Mouse (Mus musculus) gonadal fat pad, adult 2 months (tissue): ENCODE measurements around the gene Cox7a1. TPM values are rescaled to one million over a fixed set of nuclear protein-coding genes. Genes with fewer than 3 reads are reported as not detected.
"Not testable (repeated sequence)": the region's sequence is repeated elsewhere in the genome, so short reads cannot be mapped to it uniquely, and the experiment has no call there.

ENCODE experiments used
- DNase-seq: peaks from one replicate; pipeline ENCODE4 v3.0.0-alpha.2; 2012; ENCODE audit warnings: low read depth
- polyA plus RNA-seq: library from polyadenylated mRNA; depleted of rRNA; stranded (reverse); fragments of >200 nt; gene quantifications from 2 replicates; pipeline ENCODE4 v1.2.3, GENCODE M21; 2012

Cox7a1 gene
- polyA plus RNA-seq, 1 experiment, result 16.8 TPM

DNA sequence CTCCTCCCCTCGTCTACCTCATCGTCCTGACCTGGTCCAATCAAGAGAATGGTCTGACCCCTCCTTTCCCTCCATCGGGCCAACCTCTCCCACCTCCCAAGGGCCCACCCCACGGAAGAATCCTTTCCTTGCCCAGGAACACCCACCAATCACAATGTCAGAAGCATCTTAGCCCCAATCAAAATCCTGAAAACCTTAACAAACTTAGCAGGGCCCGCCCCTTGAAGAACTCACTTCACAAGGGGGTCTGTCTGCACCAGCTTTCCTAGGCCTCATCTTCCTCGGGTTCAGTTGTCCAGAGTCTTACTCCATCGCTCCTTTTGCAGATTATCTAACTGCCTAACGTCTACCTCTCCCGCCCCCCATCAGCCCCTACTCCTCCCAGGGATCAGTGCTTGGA lies 9.1 kb downstream of the Cox7a1 start:
- DNase-seq, result no peak

DNA sequence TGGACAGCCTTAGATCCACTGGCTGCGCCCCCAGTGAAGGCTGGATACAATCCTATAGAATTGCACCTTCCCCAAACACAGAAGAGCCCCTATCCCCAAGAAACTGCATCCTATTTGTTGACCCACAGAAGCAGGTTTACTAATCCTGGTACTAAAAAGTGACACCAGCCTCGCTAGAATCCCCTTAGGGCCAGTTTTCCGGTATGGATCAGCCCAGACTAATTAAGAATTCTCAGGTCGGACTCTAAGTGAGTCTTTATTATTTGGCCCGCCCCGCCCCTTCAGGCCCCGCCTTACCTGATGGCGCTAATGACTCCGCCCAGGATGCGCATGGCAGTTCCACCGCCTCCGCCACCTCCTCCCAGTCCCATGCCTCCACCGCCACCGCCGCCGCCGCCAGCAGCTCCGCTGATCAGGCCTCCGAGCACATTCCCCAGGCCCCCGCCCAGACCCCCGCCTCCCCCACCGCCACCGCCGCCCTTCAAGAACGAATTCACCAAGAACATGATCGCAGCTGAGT lies 9.7 kb downstream of the Cox7a1 start:
- no peak for DNase-seq

DNA sequence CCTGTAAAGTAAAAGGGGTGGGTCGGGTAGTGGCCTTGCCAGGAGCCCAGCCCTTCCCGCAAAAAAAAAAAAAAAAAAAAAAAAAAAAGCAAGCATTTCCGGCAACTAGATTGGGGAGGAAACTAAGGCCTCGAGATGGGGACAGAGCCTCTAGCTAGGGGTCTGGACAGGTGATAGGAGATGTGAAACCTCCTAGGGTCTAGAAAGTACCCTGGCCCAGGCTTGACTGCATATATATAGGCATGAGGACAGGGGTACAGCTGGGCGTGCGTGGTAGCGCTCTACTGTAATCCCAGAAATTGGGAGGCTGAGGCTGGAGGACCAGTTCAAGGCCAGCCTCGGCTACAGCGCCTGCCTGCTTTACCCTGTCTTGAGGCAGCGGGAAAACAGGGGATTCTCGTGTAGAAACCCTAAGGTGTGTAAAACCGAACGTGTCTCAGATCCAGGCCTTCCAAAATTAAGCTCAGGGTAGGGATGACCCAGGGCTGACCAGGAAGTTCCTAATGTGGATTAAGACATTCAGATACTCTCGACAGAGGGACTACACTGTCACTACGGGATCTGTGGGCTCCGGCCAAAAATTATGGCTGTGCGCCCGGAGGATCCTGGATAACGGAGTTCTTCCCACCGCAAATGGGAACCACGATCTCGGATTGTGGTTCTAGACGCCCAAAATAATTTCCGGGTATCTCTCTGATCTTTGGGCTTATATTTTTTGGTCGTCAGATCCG lies 10.3 kb downstream of the Cox7a1 start:
- no peak for DNase-seq

DNA sequence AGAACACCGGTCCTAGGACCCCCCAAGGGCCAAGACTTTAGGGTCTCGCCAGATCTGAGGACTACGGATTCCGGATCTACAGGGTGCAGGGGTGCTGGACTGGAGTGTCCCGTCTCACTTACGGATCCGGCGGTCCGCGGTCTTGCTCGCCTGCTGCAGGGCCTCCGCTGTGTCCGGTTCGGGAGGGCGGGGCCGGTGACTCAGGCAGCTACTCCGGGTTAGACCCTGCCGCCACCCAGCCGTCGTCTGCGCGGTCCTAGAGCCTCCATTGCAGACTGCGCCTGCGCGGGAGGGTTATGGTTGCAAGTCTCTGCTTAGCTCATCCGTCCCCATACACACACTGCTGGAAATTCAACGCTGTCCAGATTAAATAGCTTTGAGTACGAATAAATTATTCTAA lies 10.9 kb downstream of the Cox7a1 start:
- DNase-seq, result no peak

DNA sequence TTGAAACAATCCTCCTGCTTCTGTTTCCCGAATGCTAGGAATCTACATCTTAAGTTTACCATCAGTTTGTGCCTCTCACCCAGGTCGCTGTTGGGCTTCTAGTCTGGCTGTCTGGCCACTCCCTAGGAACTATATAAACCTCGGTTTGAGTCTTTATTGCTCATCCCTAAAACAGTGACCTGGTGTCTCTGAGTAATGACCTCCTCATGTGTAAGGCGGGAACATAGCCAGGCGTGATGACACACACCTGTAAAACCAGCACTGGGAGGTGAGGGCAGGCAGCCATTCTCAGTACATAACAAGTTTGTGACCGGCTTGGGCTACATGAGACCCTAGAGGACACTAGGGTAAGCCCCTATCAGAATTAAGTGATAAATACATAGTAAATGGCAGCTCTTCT lies 11.5 kb downstream of the Cox7a1 start:
- DNase-seq, result no peak

DNA sequence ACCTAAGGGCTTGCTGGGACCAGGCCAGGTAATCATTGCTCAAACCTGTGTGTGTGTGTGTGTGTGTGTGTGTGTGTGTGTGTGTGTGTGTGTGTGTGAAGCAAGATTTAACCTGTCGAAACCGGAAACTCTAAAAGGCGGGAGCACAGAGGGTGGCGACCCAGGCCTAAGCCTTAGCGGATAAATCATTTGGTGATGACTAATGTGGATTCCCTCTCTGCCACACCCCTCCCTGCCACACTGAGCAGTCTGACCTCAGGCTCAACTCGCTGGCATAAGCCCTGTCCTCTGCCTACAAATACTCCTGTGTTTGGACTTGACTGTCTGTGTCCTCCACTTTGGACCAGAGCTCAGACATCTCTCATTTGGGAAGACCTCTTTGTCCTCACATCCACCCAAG lies 12.2 kb downstream of the Cox7a1 start:
- DNase-seq, result no peak

DNA sequence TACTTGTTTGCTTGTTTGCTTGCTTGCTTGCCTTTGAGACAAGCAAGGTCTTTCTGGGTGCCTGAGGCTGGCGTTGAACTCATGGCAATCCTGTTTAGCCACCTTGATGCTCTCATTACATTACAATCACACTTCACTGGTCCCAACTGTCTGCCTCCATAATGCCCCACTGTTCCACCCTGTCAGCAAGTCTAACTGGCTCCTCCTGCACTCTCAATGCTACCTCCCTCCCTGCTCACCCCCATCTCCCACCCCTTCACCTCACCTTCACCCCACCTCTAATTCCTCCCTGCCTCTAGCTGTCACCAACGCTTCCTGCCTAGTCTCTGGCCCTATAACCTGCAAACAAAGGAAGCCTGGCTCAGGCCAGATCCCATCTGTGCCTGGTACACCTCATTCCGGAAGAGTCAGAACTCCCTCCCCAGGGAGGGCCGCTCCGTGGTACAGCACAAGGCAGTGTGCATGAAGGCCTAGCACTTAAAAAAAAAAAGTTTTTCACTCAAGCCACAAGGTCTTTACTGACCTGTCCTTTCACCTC lies 13.7 kb downstream of the Cox7a1 start:
- no peak for DNase-seq

DNA sequence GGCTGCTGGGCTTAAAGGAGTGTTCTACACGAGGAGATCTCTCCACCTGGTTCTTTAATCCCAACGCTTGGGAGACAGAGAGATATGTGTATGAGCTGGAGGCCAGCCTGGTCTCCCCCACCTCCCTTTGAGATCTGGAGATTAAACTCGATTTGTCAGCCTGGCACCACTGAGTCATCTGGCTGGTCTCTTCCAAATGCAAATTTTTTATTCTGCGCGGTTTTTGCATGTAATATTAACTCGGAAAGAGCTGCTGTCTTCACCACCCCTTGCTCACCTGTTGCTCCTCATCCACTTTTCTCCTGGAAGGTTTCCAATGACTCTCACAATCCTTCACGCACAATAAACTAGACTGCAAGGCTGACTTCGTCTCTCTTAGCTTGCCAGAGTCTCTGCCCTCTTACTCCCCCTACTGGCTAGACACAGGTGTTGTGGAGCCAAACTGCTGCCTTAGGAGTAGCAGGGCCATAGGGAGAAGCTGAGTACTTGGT lies 14.6 kb downstream of the Cox7a1 start, which contains the start of gene Capns1:
Gene Capns1, minus strand, starts transcription at position 331 of the 491 bp plus-strand sequence.
- DNase-seq, result no peak

DNA sequence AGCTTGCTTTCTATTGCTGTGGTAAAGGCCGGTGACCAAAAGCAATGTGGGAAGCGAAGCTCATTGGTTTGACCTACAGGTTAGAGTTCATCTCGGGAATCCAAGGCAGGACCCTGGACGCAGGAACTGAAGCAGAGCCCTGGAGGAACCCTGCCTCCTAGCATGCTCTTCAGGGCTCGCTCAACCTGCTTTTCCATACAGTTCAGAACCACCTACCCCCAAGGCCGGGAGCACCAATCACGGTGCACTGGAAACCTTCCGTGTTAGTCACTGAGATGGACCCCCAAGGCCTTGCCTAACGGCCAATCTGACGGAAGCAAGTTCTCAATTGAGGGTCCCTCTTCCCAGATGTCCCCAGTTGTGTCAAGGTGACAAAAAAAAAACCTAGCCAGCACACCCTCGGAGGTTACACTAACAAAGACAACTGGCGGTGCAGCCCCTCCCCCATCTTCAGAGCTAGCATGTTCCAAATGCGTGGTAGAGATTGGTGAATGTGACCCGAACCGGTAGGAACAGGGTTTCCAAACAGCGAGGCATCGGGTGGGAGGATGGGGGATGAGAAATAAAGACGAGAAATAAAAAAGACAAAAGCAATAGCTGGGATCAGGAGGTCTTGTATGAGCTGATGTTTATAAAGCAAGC lies 15.7 kb downstream of the Cox7a1 start:
- DNase-seq, result no peak

DNA sequence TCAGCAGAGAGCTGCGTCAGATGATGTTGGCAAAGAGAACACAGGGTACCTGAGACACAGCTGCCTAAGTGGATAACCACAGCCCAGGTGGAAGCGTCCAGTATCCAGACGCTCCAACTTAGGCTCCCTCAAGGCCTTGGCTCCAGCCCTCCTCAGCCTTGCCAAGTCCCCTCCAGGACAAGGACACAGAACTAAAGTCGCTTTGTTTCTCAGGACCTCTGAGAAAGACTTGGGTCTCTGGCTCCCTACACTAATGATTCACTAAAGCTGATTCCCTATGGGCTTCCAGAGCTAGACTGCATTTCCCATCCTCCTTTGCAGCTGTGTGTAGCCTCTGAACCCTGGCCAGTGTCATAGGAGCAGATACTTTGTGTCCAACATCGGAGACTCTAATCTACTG lies 16.3 kb downstream of the Cox7a1 start:
- DNase-seq, result no peak

DNA sequence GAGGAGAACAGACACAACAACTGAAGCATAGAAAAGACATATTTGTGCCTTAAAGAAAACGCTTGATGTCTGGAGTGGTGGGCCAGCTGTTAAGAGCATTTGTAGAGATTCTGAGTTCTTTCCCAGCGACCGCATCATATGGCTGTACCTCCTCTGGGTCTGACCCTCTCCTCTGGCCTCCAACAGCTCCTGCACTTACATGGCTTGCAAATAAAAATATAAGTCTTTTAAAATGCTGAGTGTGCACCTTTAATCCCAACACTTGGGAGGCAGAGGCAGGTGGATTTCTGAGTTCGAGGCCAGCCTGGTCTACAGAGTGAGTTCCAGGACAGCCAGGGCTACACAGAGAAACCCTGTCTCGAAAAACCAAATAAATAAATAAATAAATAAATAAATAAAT lies 16.7 kb downstream of the Cox7a1 start:
- not testable (repeated sequence) for DNase-seq

DNA sequence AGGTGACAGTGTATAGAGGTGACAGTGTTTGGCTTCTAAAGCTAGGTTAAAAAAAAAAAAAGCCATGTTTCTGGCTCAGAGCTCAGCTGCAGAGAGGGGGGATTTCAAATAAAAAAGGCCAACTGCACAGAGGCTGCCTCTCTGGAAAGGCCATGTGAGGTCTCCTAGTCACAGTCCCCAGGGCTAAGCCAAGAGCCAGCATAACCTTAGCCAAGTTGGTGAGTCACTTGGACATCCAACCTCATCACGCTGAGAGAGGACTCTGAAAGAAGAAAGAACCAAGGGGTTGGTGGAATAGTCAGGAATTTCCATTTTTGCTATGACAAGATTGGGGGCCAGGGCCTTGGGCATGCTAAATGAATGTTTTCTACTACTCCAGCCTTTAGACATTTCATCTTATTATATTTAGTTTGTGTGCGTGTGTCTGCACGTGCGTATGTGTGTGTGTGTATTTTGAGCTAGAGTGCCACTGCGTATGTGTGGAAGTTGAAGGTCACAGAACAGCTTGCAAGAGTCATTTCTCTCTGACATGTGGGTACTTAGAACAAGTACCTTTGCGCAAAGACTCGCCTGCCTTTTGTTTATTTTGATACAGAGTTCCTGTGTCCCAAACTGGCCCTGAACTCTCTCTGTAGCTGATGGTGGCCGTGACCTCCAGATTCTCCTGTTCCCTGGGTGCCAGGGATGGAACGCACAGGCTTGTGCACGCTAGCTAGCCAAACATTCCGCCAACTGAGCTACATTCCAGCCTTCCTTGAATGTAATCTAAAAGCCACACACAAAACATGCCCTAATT lies 19.1 kb downstream of the Cox7a1 start:
- DNase-seq, result no peak

DNA sequence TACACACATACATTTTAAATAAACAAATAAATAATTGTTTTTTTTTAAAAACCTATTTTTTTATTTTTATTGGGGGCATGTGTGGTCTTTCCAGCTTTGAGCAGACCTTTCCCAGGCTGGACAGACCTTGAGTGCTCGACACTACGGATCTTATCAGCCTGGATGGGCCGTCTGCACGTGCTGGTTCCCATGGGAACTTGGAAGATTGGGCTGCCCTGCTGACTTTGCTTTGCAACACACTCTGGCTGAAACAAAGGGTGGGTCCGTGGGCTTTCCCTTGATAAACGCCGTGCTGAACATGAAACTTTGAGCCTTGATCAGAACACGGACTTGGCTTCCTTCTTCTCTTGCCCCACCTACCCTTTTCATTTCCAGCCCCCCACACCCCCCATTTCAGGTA lies 20.4 kb downstream of the Cox7a1 start:
- DNase-seq, result no peak

DNA sequence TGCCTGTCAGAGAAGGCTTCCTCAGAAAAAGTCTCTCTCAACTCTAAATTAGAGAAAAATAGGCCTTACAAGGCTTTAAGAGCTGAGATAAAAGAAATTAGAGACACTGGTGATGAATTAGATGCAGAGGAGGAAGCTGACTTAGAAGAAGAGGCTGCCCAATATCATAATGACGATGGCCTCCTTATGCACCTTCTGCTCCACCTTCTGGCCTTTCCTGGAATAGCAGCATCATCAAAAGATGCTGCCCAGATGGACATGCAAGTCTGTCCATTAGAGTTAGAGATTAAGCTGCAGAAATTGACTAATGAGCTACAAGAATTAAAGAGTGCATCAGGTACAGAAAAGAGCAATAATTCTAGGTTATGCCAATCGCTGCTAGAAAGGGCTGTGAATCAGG lies 21.4 kb downstream of the Cox7a1 start:
- no peak for DNase-seq

DNA sequence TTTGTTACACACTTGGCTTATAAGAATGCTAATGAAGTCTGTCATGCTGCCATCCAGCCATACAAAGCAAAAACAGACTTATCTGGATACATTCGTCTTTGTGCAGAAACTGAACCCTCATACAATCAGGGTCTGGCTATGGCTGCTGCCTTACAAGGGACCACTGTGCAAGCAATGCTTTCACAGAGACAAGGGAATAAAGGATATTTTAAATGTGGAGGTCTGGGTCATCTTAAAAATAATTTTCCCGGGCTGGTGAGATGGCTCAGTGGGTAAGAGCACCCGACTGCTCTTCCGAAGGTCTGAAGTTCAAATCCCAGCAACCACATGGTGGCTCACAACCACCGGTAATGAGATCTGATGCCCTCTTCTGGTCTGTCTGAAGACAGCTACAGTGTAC lies 22.4 kb downstream of the Cox7a1 start:
- DNase-seq, result not testable (repeated sequence)

DNA sequence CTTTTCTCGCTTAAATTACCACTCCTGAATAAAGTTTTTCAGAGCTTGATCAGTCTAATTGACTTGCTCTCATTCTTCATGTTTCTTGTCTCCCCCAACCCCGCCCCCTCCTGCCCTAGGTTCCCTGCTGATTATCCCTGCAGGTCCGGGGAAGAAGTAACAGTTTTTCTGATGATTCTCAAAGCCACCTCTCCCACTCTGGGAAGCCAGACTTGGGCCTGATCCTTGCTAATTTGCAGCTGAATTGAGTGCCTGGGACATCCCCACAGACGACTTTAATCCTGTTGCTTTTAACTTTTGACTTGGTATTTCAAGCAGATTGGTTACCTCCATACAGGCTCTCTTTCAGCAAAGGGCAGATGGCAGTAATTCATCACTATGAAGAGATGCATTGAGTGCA lies 27.1 kb downstream of the Cox7a1 start:
- DNase-seq, result no peak

DNA sequence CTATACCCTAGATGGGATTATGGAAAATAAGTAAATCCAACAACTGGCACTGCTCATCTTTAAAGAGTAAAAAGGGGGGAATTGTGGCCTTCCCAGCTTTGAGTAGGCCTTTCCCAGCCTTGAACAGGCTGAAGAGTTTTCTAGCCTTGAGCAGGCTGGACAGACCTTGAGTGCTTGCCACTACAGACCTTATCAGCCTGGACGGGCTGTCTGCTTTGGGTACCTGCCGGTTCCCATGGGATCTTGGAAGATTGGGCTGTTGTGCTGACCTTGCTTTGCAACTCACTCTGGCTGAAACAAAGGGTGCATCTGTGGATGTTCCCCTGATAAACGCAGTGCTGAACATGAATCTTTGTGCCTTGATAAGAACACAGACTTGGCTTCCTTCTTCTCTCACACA lies 29.9 kb downstream of the Cox7a1 start:
- no peak for DNase-seq

DNA sequence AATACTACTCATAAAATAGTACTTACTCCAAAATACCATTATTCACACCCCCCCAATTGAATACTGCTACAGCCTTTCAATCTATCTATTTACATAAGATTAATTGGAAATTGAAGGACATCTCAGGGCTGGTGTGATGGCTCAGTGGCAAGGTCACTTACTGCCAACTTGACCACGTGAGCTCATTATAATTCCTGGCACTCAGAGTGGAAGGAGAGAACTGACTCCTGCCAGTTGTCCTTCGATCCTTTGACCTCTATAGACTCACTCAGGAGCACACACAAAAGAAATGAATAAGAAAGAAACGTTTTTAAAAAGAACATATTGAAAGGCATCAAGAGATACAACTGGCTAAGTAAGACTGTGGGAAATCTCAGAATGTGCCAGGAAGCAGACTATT lies 31.9 kb downstream of the Cox7a1 start:
- DNase-seq, result no peak

DNA sequence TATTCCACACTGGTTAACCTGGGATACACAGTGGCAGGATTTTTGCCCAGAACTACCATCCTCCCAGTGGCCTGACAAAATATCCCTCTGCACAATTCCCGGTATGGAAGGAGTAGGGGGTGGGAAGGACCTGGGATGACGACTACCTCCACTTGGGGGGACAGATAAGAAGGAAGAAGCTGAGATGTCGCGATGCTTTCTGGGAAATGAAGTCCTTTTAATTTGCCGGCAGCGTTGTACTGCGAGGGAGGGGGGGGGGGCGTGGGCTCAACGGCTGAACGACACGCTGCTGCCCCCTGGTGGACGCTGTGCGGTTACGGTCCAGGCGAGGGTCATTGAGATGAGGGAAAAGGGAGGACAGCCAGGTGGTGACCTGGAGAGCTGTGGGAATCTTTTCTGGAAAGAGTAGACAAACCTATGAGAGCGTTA lies 32.8 kb downstream of the Cox7a1 start:
- DNase-seq, result no peak

DNA sequence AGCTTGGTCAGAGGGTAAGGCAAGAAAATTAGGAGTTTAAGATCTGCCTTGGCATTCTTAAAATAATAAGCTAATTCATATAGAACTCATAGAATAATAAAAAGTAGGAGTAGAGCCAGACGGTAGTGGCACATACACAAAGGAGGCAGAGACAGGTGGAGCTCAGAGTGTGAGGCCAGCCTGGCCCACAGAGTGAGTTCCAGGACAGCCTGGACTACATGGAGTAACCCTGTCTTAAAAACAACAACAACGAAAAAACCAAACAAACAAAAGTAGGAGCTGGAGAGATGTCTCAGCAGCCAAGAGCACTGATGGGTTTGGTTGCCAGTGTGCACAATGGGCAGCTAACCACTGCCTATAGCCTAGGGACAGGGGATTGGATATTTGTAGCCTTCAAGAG lies 33.3 kb downstream of the Cox7a1 start:
- DNase-seq, result no peak

DNA sequence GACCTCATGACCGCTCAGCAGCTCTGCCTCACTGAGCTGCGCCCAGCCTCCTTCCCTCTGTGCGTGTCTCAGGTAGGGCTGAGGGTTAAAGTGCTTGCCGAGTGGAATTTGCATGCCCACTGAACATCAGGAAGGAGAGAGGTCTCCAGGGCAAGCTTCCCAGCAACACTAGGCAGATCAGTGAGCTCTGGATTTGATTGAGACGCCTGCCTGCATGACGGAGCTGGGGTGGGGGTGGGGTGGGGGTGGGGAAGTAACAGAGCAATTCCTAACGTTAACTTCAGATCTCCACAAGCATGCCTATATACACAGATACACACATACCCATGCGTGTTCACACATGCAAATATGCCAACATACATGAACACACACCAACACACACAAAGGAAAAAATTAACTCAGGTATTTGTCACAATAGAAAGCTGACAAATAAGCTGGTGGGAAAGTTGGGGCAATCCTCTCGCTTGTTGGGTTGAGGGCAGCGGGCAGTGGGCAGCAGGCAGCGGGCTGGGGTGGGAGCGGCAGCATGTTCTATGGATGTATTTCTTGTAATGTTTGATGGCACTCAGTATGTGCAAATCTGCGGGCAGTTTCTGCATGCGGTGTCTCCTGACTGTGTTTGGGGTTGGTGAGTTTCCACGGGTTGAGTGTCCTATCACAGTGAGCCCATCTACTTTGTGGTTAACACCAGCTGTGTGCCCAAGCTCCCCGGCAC lies 35.5 kb downstream of the Cox7a1 start:
- no peak for DNase-seq

DNA sequence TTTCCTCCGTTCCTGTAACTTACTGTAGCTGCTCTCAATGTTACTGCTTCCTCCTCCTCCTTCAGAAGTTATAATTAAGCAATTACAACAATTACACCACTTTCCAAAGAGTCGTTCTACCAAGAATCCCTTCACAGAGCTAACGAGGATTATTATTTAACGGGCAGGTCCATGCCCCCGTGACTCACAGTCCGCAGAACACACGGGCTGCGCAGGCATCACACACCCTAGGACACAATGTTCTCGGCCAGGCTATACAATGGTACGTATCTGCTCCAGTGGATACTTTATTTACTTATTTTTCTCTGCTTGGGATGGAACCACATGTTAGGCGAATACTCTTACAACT lies 36.0 kb downstream of the Cox7a1 start:
- DNase-seq, result no peak
